Mouse (Mus musculus) ES-E14 (cell line): ENCODE measurements around the gene Ankrd36. TPM values are rescaled to one million over a fixed set of nuclear protein-coding genes. Genes with fewer than 3 reads are reported as not detected.

ENCODE experiments used
- DNase-seq: peaks from one replicate; pipeline ENCODE4 v3.0.0-alpha.2; 2013; ENCODE audit warnings: low read depth, low spot score
- H3K27ac ChIP-seq: 2 replicates; pipeline ENCODE4 v1.5.1; 2012; ENCODE audit warnings: low read depth, mild to moderate bottlenecking, low read length, moderate library complexity, mixed read lengths; ENCODE audit not compliant: poor library complexity, insufficient read depth, severe bottlenecking
- H3K36me3 ChIP-seq: 2 replicates; pipeline ENCODE4 v1.6.1; 2012; ENCODE audit warnings: mild to moderate bottlenecking, low read length, moderate library complexity, mixed read lengths; ENCODE audit not compliant: control insufficient read depth, poor library complexity, insufficient read depth, severe bottlenecking
- H3K4me1 ChIP-seq, 2 experiments: fragments of 150-350 bp in 1 of 2; sonication (generic) in 1 of 2; 2 replicates each; pipeline ENCODE4 v1.6.1; 2012; ENCODE audit warnings: low read length in 2 of 2, mild to moderate bottlenecking in 1 of 2, mixed read lengths in 1 of 2; ENCODE audit not compliant: control insufficient read depth in 2 of 2, insufficient read depth in 2 of 2, poor library complexity in 1 of 2
- H3K4me3 ChIP-seq, 2 experiments: fragments of 150-350 bp in 1 of 2; sonication (generic) in 1 of 2; 2 replicates each; pipeline ENCODE4 v1.5.1; 2012; ENCODE audit warnings: low read length in 2 of 2, low read depth in 1 of 2, mild to moderate bottlenecking in 1 of 2, mixed read lengths in 1 of 2; ENCODE audit not compliant: insufficient read depth in 1 of 2, poor library complexity in 1 of 2, severe bottlenecking in 1 of 2
- H3K9ac ChIP-seq: 2 replicates; pipeline ENCODE4 v1.6.1; 2012; ENCODE audit warnings: low read depth, mild to moderate bottlenecking, low read length, mixed read lengths; ENCODE audit not compliant: poor library complexity, insufficient read depth, severe bottlenecking
- H3K9me3 ChIP-seq: fragments of 150-350 bp; sonication (generic); 2 replicates; pipeline ENCODE4 v1.6.1; 2012; ENCODE audit warnings: low read depth, mild to moderate bottlenecking, low read length; ENCODE audit not compliant: control insufficient read depth, insufficient read depth
- CHD2 ChIP-seq: IDR thresholded peaks from 2 replicates; pipeline ENCODE4 v1.6.1; 2014; ENCODE audit warnings: mild to moderate bottlenecking, low read depth, low read length, inconsistent platforms
- HCFC1 ChIP-seq: IDR thresholded peaks from 2 replicates; pipeline ENCODE4 v1.6.1; 2012; ENCODE audit warnings: low read length, inconsistent platforms, borderline replicate concordance; ENCODE audit not compliant: insufficient read depth
- MAFK ChIP-seq: IDR thresholded peaks from 2 replicates; pipeline ENCODE4 v1.6.1; 2014; ENCODE audit warnings: mild to moderate bottlenecking, low read depth, low read length, inconsistent platforms; ENCODE audit not compliant: insufficient read depth
- ZC3H11A ChIP-seq: IDR thresholded peaks from 2 replicates; pipeline ENCODE4 v1.6.1; 2012; ENCODE audit warnings: low read depth, mild to moderate bottlenecking, inconsistent platforms, low read length, borderline replicate concordance
- ZNF384 ChIP-seq: IDR thresholded peaks from 2 replicates; pipeline ENCODE4 v1.6.1; 2012; ENCODE audit warnings: low read depth, low read length, inconsistent platforms
- in situ Hi-C, 2 experiments: fragments of 600-800 bp; cut with MboI; formaldehyde crosslinking; loops; one replicate each; pipeline ENCODE4 v1.15.1; 2025; ENCODE audit warnings: low sequenced_read_pairs in 2 of 2, inconsistent platforms in 1 of 2; ENCODE audit not compliant: unreplicated experiment in 2 of 2
- total RNA-seq: library from RNA; depleted of rRNA; stranded (reverse); fragments of 300-350 nt; gene quantifications from 2 replicates; pipeline ENCODE4 v1.2.3, GENCODE M21; 2012

Ankrd36 gene
- total RNA-seq, 1 experiment = 0.45 TPM

DNA sequence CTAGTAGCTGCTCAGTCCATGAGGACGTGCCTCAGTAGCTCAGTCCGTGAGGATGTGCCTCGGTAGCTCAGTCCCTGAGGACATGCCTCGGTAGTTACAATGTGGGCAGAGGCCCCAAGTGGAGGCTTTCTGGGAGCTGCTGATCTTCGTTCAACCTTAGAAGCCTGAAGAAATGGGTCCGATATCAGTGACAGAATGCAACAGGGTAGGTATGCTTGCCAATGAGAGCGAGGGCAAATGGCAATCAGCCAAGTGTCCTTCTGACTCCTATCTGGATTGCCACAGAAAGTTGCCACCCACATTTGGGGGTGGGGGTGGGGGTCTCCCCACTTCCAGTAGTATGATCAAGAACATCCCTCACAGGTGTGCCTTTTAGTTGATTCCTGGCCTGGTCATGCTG lies 131.3 kb downstream of the Ankrd36 start:
- Histone ChIP-seq H3K36me3 (peaks cover 13% of the 10 kb centered on the region; the same call in 1 of the 2 replicates), H3K27ac (peak overlapping the region; percentile 14; the same call in 1 of the 2 replicates), H3K4me1 (peaks cover 17 to 24% of the 10 kb centered on the region in 2 experiments), H3K4me3 (no peak overlapping the region), H3K9me3 (no peaks in the 10 kb centered on the region), H3K9ac (no peak overlapping the region)
- no peak for DNase-seq
- TF ChIP-seq ZNF384 = no peak
- no peak for TF ChIP-seq CHD2
- no peak for TF ChIP-seq ZC3H11A
- TF ChIP-seq MAFK = no peak
- TF ChIP-seq HCFC1 = no peak
- in situ Hi-C loops = no loop called here

DNA sequence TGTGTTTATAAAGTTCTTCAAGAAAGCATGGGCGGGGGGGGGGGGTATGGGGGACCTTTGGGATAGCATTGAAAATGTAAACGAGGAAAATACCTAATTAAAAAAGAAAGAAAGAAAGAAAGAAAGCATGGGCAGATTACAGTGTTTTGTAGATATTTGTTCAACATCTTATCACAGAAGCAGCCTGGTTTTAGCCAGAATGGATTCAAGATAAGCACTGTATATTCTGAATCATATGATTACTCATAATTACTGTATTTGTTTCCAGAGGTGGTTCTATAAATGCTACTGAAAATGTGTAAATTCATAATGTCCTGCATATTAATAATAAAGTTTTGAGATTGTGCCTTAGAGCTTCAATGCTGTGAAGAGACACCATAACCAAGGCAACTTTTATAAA lies 131.8 kb downstream of the Ankrd36 start:
- in situ Hi-C loops = no loop called here
- TF ChIP-seq CHD2 = no peak
- TF ChIP-seq ZC3H11A = no peak
- no peak for TF ChIP-seq HCFC1
- no peak for TF ChIP-seq ZNF384
- no peak for TF ChIP-seq MAFK
- no peak for DNase-seq
- peak overlapping the region; percentile 81 for H3K27ac ChIP-seq
- peaks cover 14% of the 10 kb centered on the region; the same call in 1 of the 2 replicates for H3K36me3 ChIP-seq
- peaks cover 21 to 24% of the 10 kb centered on the region in 2 experiments for H3K4me1 ChIP-seq
- no peak overlapping the region for H3K4me3 ChIP-seq
- H3K9me3 ChIP-seq = no peaks in the 10 kb centered on the region
- H3K9ac ChIP-seq = no peak overlapping the region

DNA sequence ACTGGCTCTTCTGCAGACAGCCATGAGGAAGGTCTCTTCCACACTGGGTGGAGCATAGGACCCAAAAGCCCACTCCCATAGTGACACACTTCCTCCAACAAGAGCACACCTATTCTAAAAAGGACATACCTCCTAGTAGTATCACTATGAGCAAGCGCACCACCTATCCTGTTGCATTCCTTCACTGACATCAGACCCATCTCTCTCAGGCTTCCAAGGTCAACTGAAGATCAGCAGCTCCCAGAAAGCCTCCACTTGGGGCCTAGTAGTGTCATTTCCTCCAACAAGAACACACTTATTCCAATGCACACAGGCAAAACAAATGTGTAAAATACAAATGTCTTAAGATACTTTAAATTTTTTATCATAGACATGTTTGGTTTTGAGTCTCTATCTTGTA lies 132.3 kb downstream of the Ankrd36 start:
- peak overlapping the region; percentile 81 for H3K27ac ChIP-seq
- peaks cover 14% of the 10 kb centered on the region; the same call in 1 of the 2 replicates for H3K36me3 ChIP-seq
- TF ChIP-seq ZNF384 (no peak), ZC3H11A (no peak), HCFC1 (no peak), CHD2 (no peak), MAFK (no peak)
- H3K9me3 ChIP-seq = no peaks in the 10 kb centered on the region
- H3K4me3 ChIP-seq = no peak overlapping the region
- no peak for DNase-seq
- in situ Hi-C loops = no loop called here
- H3K4me1 ChIP-seq = peaks cover 21 to 24% of the 10 kb centered on the region in 2 experiments
- H3K9ac ChIP-seq = no peak overlapping the region

DNA sequence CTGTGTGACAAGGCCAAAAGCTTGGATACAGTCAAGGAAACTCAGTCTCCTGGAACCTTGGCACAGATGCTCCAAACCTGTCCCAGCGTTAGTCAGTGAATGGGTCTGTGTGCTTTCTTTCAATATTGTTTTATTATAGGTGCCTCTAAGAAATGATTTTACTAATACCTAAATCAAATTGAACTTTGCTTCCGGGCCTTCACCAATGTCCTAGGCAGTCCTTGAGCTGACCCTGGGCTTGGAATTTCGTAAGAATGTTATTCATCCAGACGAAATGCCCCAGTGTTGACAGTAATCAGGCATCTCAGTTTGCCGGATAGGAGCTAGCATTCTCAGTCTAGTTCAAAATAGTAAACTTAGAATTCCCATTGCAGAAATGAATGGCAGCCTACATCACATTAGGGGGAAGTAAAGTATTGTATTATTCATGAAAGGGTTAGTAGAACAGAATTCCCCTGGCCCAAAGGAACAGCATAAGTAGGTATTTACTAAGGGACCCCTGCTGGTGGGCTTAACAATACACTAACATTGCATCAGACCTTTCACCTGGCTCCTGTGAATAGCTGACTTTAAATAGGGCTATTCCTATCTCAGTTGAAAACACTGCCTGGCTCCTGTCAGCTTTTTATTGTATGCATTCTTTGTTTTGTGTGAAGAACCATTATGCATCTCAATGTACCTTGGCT lies 132.9 kb downstream of the Ankrd36 start:
- no peak for TF ChIP-seq HCFC1
- 0 out of 2 replicates have a peak, but pooled peaks have one; percentile 39 for TF ChIP-seq CHD2
- H3K9ac ChIP-seq = no peak overlapping the region; the same call in 1 of the 2 replicates
- peak overlapping the region; percentile 90 for H3K27ac ChIP-seq
- DNase-seq = no peak
- no peak overlapping the region for H3K4me3 ChIP-seq
- peaks cover 14% of the 10 kb centered on the region; the same call in 1 of the 2 replicates for H3K36me3 ChIP-seq
- no peaks in the 10 kb centered on the region for H3K9me3 ChIP-seq
- in situ Hi-C loops = no loop called here
- H3K4me1 ChIP-seq = peaks cover 21 to 24% of the 10 kb centered on the region in 2 experiments

DNA sequence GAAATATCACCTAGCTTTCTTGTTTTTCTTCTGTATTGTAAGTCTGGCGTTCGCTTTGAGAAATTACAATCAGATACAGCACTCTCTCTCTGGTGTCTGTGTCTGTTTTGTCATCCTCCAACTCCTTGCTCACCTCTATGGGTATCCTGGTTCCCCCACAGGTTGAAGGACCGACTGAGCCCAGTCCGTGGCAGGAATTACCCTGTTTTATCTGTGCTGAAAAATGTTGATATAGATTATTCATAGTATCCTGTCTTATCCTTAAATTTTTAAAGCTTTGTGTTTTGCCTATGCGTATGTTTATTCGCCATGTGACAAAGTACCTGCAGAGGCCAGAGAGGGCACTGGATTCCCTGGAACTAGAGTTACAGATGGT lies 133.5 kb downstream of the Ankrd36 start:
- no peak overlapping the region for H3K9ac ChIP-seq
- DNase-seq = no peak
- in situ Hi-C loops = no loop called here
- H3K27ac ChIP-seq = peak overlapping the region; percentile 90
- H3K36me3 ChIP-seq = peaks cover 14% of the 10 kb centered on the region; the same call in 1 of the 2 replicates
- H3K4me1 ChIP-seq = peaks cover 21 to 24% of the 10 kb centered on the region in 2 experiments
- H3K4me3 ChIP-seq = no peak overlapping the region
- H3K9me3 ChIP-seq = no peaks in the 10 kb centered on the region
- TF ChIP-seq ZNF384 (no peak), HCFC1 (no peak), ZC3H11A (no peak), MAFK (no peak), CHD2 (no peak)
